10 mouse cellular contexts compared by ENCODE assay signal in genomic region chr6:140667289-140667906, GRCm38 (mm10). TPM values are rescaled to one million over a fixed set of nuclear protein-coding genes. Genes with fewer than 3 reads are reported as not detected.
DNase-seq lines count a peak whose midpoint lies in the region; ATAC-seq and TF ChIP-seq lines count a peak whose summit lies in the region.
"Had no signal": no experiment of that assay in that cellular context is flagged by ENCODE, and none has a peak within 500 bp of the region (broad histone marks: within the 10 kb centered on the region; RNA-seq: fewer than 3 reads in every experiment).

No protein-coding gene starts in this region.

- no peak for TF ChIP-seq EP300 in heart, postnatal 0 days (IDR thresholded peaks at IDR 0.05; ENCODE audit: low read depth)

- peak; percentile 24 for ATAC-seq in heart, postnatal 0 days (ENCODE audit: insufficient read depth, low read depth)
- ATAC-seq in hindbrain, embryonic 16.5 days = peak; percentile 45

- no peak for TF ChIP-seq CTCF in heart, postnatal 0 days (IDR thresholded peaks at IDR 0.05; ENCODE audit: low read depth)
- TF ChIP-seq CTCF in layer of hippocampus, adult 2 months (conservative IDR thresholded peaks at IDR 0.05) = no peak

- no peaks in the 10 kb centered on the region for H3K9me3 ChIP-seq in heart, postnatal 0 days (replicated peaks; ENCODE audit: control insufficient read depth, low read length)
- no peaks in the 10 kb centered on the region for H3K9me3 ChIP-seq in hindbrain, embryonic 16.5 days (ENCODE audit: control insufficient read depth, low read length)

- 56% methylated on average over 8 of the region's 8 CpGs for WGBS in heart, postnatal 0 days
- WGBS in hindbrain, embryonic 16.5 days = 70% methylated on average over 8 of the region's 8 CpGs

- DNase-seq in heart, postnatal 0 days (ENCODE audit: low spot score) = peak; percentile 37
- no peak for DNase-seq in heart, adult 9 months (ENCODE audit: low spot score in 2 of 2)
- DNase-seq in ES-CJ7 (ENCODE audit: low read depth, low spot score) = peak; percentile 72
- DNase-seq in R1 (ENCODE audit: low read depth, low spot score) = peak; percentile 84
- no peak for DNase-seq in layer of hippocampus, adult 2 months (ENCODE audit: low spot score in 2 of 2)
- no peak for DNase-seq in left cerebral cortex, postnatal 25 days (ENCODE audit: low spot score in 2 of 2)
- DNase-seq: spleen, adult 18-20 months; thymus, postnatal 4 days had no signal

- H3K27ac ChIP-seq in heart, postnatal 0 days (ENCODE audit: low read depth) = peak overlapping the region; percentile 43; the same call in 1 of the 2 replicates
- peak overlapping the region; percentile 25; the same call in 1 of the 2 replicates for H3K27ac ChIP-seq in hindbrain, embryonic 16.5 days (ENCODE audit: low read depth, low read length)
- no peak overlapping the region for H3K27ac ChIP-seq in layer of hippocampus, adult 2 months
- H3K27ac ChIP-seq: macrophage had no signal

- H3K4me3 ChIP-seq in heart, postnatal 0 days (ENCODE audit: low read depth, low read length) = no peak overlapping the region
- H3K4me3 ChIP-seq in hindbrain, embryonic 16.5 days (ENCODE audit: low read length) = no peak overlapping the region
- H3K4me3 ChIP-seq in layer of hippocampus, adult 2 months = no peak overlapping the region

- no peak overlapping the region for H3K9ac ChIP-seq in heart, postnatal 0 days (replicated peaks; ENCODE audit: low read depth, low read length)
- no peak overlapping the region for H3K9ac ChIP-seq in hindbrain, embryonic 16.5 days (ENCODE audit: low read depth, low read length)

- no peaks in the 10 kb centered on the region for H3K27me3 ChIP-seq in heart, postnatal 0 days (ENCODE audit: control insufficient read depth, insufficient read depth, low read length)
- H3K27me3 ChIP-seq in hindbrain, embryonic 16.5 days (replicated peaks; ENCODE audit: control insufficient read depth, insufficient read depth, low read length) = no peaks in the 10 kb centered on the region

- H3K4me1 ChIP-seq in heart, postnatal 0 days (ENCODE audit: control insufficient read depth, insufficient read depth) = peaks cover 18% of the 10 kb centered on the region
- peaks cover 20% of the 10 kb centered on the region for H3K4me1 ChIP-seq in hindbrain, embryonic 16.5 days (ENCODE audit: control insufficient read depth, insufficient read depth, low read depth, low read length)

- no peaks in the 10 kb centered on the region for H3K36me3 ChIP-seq in heart, postnatal 0 days (replicated peaks; ENCODE audit: control insufficient read depth, insufficient read depth, low read length)
- H3K36me3 ChIP-seq in hindbrain, embryonic 16.5 days (ENCODE audit: control insufficient read depth, insufficient read depth, low read length) = no peaks in the 10 kb centered on the region

- intact Hi-C loops in left cerebral cortex, postnatal 25 days (cut with DNase I) = no loop called here

- peak overlapping the region; percentile 57; the same call in 1 of the 2 replicates for H3K4me2 ChIP-seq in heart, postnatal 0 days (ENCODE audit: low read depth, low read length)
- no peak overlapping the region for H3K4me2 ChIP-seq in hindbrain, embryonic 16.5 days (ENCODE audit: low read length)

RNA-seq across cellular contexts. Expression of gene Aebp2, which starts 44.9 kb away (rescaled TPM):
- total RNA-seq in heart, postnatal 0 days (2014; rRNA removed; ENCODE audit: low replicate concordance) = 14.8 and 23.8 TPM in 2 replicates
- polyA plus RNA-seq in heart, postnatal 0 days (2015; fragmentation: Nextera tagmentation; extraction: Ambion mirVana) = 5.2 and 5.4 TPM in 2 replicates
- 6.2 and 7.7 TPM in 2 replicates for polyA plus RNA-seq in hindbrain, embryonic 16.5 days (2015; fragmentation: Nextera tagmentation; extraction: Ambion mirVana)
- 10 to 100 TPM; 52.3 to 61.4 TPM for total RNA-seq in layer of hippocampus, adult 2 months (2021)
- total RNA-seq in left cerebral cortex, postnatal 25 days (2021) = 10 to 100 TPM; 65.3 to 66.5 TPM

Comparison
In these comparisons a context has a peak if more than half of its experiments do, and no peak if none do; other contexts are left out.
1. DNase-seq: peak in heart, postnatal 0 days (single experiment), ES-CJ7 (single experiment) and R1 (single experiment); none in heart, adult 9 months (0 of 2), layer of hippocampus, adult 2 months (0 of 2) and left cerebral cortex, postnatal 25 days (0 of 2).